Mouse (Mus musculus) lung, adult 2 months (tissue): Measurements from ENCODE around the gene Ttll1.

Experiments
- CTCF ChIP-seq: fragments of 200-500 bp; IDR thresholded peaks from 2 replicates; pipeline ENCODE4 v1.5.1; 2011; ENCODE audit warnings: mild to moderate bottlenecking, low read length, control low read depth; ENCODE audit not compliant: insufficient read depth
- POLR2A ChIP-seq: fragments of 200-500 bp; IDR thresholded peaks from 2 replicates; pipeline ENCODE4 v1.6.1; 2011; ENCODE audit warnings: low read depth, mild to moderate bottlenecking, control low read depth, low read length, borderline replicate concordance; ENCODE audit errors: extremely low read depth

DNA sequence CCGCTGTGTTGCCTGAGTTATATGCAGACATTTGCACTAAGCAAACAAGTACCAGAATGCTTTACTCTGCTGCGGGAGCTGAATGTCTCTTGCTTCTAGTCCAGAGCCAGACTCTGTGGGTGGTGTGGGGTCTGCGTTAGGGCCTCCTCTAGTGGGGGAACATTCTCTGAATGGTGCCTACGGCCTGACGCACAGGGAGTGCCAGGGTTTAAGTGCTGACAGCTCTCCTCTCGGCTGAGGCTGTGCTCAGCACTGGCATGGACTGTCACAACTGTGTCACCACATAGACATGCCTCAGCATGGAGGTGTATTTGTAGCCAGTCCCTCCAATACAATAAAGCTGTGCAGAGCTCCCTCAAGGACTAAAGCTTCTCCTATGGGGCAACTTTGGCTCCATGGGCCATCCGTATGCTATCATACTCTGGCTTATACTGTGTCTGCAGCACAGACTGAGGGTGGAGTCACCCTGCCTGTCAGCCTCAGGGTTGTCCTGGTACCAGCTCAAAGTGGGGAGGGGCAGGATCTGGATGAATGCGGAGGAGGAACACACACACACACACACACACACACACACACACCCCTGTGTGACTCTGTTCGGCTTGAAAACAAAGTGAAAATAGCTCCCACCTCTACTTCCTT, 23.1 kb downstream of the Ttll1 start:
- no peak for TF ChIP-seq POLR2A
- no peak for TF ChIP-seq CTCF
